Mouse (Mus musculus): Measurements from ENCODE around the gene Prpf39.

DNA sequence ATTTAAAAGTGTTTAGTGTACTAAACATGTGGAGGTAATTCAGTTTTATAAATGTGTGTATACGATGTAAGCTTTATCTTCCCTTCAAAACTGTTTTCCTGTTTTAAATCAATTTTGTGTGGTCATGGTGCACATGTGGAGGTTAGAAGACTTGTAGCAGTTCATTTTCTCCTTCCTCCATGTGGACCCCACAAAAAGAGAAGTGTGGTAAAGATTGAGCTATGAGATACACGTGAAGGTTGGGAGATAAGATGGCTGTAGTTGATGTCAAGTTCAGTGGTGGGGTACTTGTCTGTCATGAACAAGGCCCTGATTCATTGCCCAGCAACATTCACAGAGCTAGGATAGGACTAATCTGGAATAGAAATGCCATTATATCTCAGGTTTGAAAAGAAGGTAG is 22.1 kb downstream of the Prpf39 start:
- no peak for TF ChIP-seq CTCF (IDR thresholded peaks at IDR 0.05; ENCODE audit: borderline replicate concordance, insufficient read depth, low read depth, low read length)
- no peak for TF ChIP-seq POLR2A (IDR thresholded peaks at IDR 0.05; ENCODE audit: borderline replicate concordance, insufficient read depth, low read length)
